Mouse (Mus musculus) heart, postnatal 0 days (tissue): ENCODE data around the gene Gdpd3. TPM values are rescaled to one million over a fixed set of nuclear protein-coding genes. Genes with fewer than 3 reads are reported as not detected.
A peak's percentile ranks its signal among the peaks of the same experiment; 100 is the strongest.

Source experiments
- ATAC-seq: fragments of 200-750 bp; cut with Nextera tagmentation; 2 replicates; pipeline ENCODE4 v1.8.0; 2017; ENCODE audit warnings: low read depth, moderate number of reproducible peaks, moderate library complexity; ENCODE audit not compliant: insufficient read depth
- DNase-seq: peaks from one replicate; pipeline ENCODE4 v3.0.0-alpha.2; 2016; ENCODE audit warnings: low spot score
- H3K27ac ChIP-seq: fragments of 300-500 bp; sonication (generic); 2 replicates; pipeline ENCODE4 v1.5.1; 2014; ENCODE audit warnings: low read depth, mild to moderate bottlenecking
- H3K27me3 ChIP-seq: fragments of 300-500 bp; sonication (generic); 2 replicates; pipeline ENCODE4 v1.6.1; 2014; ENCODE audit warnings: low read length, mixed read lengths; ENCODE audit not compliant: control insufficient read depth, insufficient read depth
- H3K36me3 ChIP-seq: fragments of 300-500 bp; sonication (generic); replicated peaks from 2 replicates; pipeline ENCODE4 v1.6.1; 2014; ENCODE audit warnings: low read length, mixed read lengths; ENCODE audit not compliant: control insufficient read depth, insufficient read depth
- H3K4me1 ChIP-seq: fragments of 300-500 bp; sonication (generic); 2 replicates; pipeline ENCODE4 v1.6.1; 2014; ENCODE audit warnings: antibody characterized with exemption; ENCODE audit not compliant: control insufficient read depth, insufficient read depth
- H3K4me2 ChIP-seq: fragments of 300-500 bp; sonication (generic); 2 replicates; pipeline ENCODE4 v1.6.1; 2014; ENCODE audit warnings: low read depth, mild to moderate bottlenecking, low read length, moderate library complexity
- H3K4me3 ChIP-seq: fragments of 300-500 bp; sonication (generic); 2 replicates; pipeline ENCODE4 v1.5.1; 2014; ENCODE audit warnings: low read depth, low read length
- H3K9ac ChIP-seq: fragments of 300-500 bp; sonication (generic); replicated peaks from 2 replicates; pipeline ENCODE4 v1.6.1; 2014; ENCODE audit warnings: low read depth, low read length, mixed read lengths
- H3K9me3 ChIP-seq: fragments of 300-500 bp; sonication (generic); replicated peaks from 2 replicates; pipeline ENCODE4 v1.6.1; 2016; ENCODE audit warnings: low read length; ENCODE audit not compliant: control insufficient read depth
- CTCF ChIP-seq: IDR thresholded peaks from 2 replicates; pipeline ENCODE4 v1.5.1; 2016; ENCODE audit warnings: antibody characterized with exemption, control low read depth, low read depth
- EP300 ChIP-seq: IDR thresholded peaks from 2 replicates; pipeline ENCODE4 v1.6.1; 2016; ENCODE audit warnings: antibody characterized with exemption, low read depth
- WGBS: fragments of 180-500 bp; shearing (Covaris S2); extraction: QIAGEN DNeasy Blood & Tissue Kit; methylation state at CpG from one replicate; pipeline ENCODE4 v1.1.7; 2014; 5-methylcytosine and 5-hydroxymethylcytosine counted together
- polyA plus RNA-seq: library from polyadenylated mRNA; unstranded; fragments of >200 nt; fragmentation: Nextera tagmentation; extraction: Ambion mirVana; gene quantifications from 2 replicates; pipeline ENCODE4 v1.2.1, GENCODE M21; 2015
- total RNA-seq: library from RNA; depleted of rRNA; stranded (reverse); fragments of >200 nt; gene quantifications from 2 replicates; pipeline ENCODE4 v1.2.3, GENCODE M21; 2014; ENCODE audit warnings: low replicate concordance

Gene Gdpd3
- total and polyA plus RNA-seq, 2 experiments from 2014 or later, result 0.77 to 7.9 TPM

GRCm38 (mm10) chr7:126793456-126794270 lies 27.5 kb downstream of the Gdpd3 start:
- no peak overlapping the region for H3K4me3 ChIP-seq
- no peaks in the 10 kb centered on the region for H3K27me3 ChIP-seq
- peaks cover 45% of the 10 kb centered on the region for H3K36me3 ChIP-seq
- ATAC-seq (no peak), DNase-seq (no peak)
- WGBS, result 67% methylated on average over 4 of the region's 4 CpGs
- no peak overlapping the region for H3K9ac ChIP-seq
- no peak overlapping the region for H3K4me2 ChIP-seq
- no peaks in the 10 kb centered on the region for H3K9me3 ChIP-seq
- no peak for TF ChIP-seq CTCF
- peaks cover 18% of the 10 kb centered on the region for H3K4me1 ChIP-seq
- peak overlapping the region; percentile 94 for H3K27ac ChIP-seq

- H3K9ac ChIP-seq, result no peak overlapping the region
- TF ChIP-seq EP300 (no peak), CTCF (no peak)
- no peak overlapping the region for H3K4me3 ChIP-seq
- no peak for ATAC-seq
- 43% methylated on average over 4 of the region's 4 CpGs for WGBS
- H3K27ac ChIP-seq, result peak overlapping the region; percentile 94; the same call in 1 of the 2 replicates
- H3K4me2 ChIP-seq, result no peak overlapping the region
- DNase-seq, result no peak
- H3K9me3 ChIP-seq, result no peaks in the 10 kb centered on the region
- peaks cover 39% of the 10 kb centered on the region for H3K36me3 ChIP-seq
- peaks cover 18% of the 10 kb centered on the region for H3K4me1 ChIP-seq
- H3K27me3 ChIP-seq, result no peaks in the 10 kb centered on the region
These were observed 28.1 kb downstream of the Gdpd3 start for GRCm38 (mm10) chr7:126794271-126794605.

DNA sequence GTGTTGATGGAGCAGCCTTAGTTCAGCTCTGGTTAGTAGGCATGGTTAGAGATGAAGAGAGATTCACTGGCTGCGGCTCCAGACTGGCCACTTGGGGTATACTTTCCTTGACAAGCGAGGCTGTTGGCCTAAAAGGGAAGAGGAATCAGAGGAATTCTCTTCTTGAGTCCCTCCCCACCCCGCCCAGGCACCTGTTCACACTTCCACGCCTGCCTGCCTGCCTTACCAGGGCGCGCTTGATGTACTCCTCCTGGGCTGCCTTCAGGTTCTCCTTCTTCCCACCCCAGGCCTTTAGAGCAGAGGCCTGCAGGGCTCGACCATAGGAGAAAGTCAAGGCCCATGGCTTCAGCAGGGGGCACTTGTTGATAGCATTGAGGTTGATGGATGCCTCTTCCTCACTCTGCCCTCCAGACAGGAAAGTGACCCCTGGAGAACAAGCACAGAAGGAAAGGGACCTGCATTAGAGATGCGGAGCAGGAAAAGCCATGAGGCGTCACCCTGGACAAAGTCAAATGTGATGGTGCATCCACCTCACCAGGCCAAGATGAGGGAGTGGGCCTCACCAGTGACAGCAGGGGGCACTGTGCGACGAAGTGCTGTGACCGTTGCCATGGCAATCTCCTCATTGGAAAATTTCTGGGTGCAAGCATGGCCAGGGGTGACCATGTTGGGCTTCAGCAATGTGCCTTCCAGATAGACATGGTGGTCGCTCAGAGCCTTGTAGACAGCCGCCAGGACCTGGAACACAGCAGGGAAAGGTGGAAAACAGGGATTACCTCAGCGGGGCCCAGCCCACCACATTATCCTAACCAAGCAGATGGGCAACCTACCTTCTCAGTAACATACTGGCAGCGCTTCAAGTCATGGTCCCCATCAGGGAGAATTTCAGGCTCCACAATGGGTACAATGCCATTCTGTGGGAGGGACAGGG lies 29.5 kb downstream of the Gdpd3 start:
- no peak overlapping the region for H3K4me3 ChIP-seq
- no peak overlapping the region for H3K9ac ChIP-seq
- DNase-seq (no peak), ATAC-seq (no peak)
- no peak for TF ChIP-seq CTCF
- no peak for TF ChIP-seq EP300
- H3K27me3 ChIP-seq, result no peaks in the 10 kb centered on the region
- peaks cover 27% of the 10 kb centered on the region for H3K4me1 ChIP-seq
- 73% methylated on average over 16 of the region's 16 CpGs for WGBS
- H3K9me3 ChIP-seq, result no peaks in the 10 kb centered on the region
- H3K27ac ChIP-seq, result no peak overlapping the region
- no peak overlapping the region for H3K4me2 ChIP-seq
- H3K36me3 ChIP-seq, result peaks cover 31% of the 10 kb centered on the region

GRCm38 (mm10) chr7:126796350-126796932 lies 30.3 kb downstream of the Gdpd3 start:
- DNase-seq (no peak), ATAC-seq (no peak)
- H3K9ac ChIP-seq, result no peak overlapping the region
- H3K4me2 ChIP-seq, result peak overlapping the region; percentile 81
- H3K4me1 ChIP-seq, result peaks cover 22% of the 10 kb centered on the region
- 46% methylated on average over 8 of the region's 8 CpGs for WGBS
- H3K4me3 ChIP-seq, result peak overlapping the region; percentile 83
- no peaks in the 10 kb centered on the region for H3K9me3 ChIP-seq
- H3K27me3 ChIP-seq, result no peaks in the 10 kb centered on the region
- no peak overlapping the region for H3K27ac ChIP-seq
- TF ChIP-seq EP300 (no peak), CTCF (0 out of 2 replicates have a peak, but pooled peaks have one; percentile 16)
- H3K36me3 ChIP-seq, result peaks cover 31% of the 10 kb centered on the region

- peaks cover 22% of the 10 kb centered on the region for H3K4me1 ChIP-seq
- WGBS, result 2% methylated on average over 21 of the region's 21 CpGs
- peak; percentile 7; the same call in 1 of the 2 replicates for ATAC-seq
These were observed 31.4 kb downstream of the Gdpd3 start, which contains the start of gene Fam57b for GRCm38 (mm10) chr7:126797411-126798126. Gene Fam57b, plus strand, starts transcription at chr7:126797668.

More at GRCm38 (mm10) chr7:126797411-126798126, 31.4 kb downstream of the Gdpd3 start, which contains the start of gene Fam57b:
- peaks cover 31% of the 10 kb centered on the region for H3K36me3 ChIP-seq
- peak within 1 kb of the TSS; percentile 97 for H3K27ac ChIP-seq
- H3K9me3 ChIP-seq, result no peaks in the 10 kb centered on the region
- TF ChIP-seq EP300 (peak; percentile 48; the same call in 1 of the 2 replicates), CTCF (no peak)
- peak within 1 kb of the TSS; percentile 81 for H3K4me2 ChIP-seq
- H3K27me3 ChIP-seq, result no peaks in the 10 kb centered on the region
- H3K9ac ChIP-seq, result peak within 1 kb of the TSS; percentile 84
- peak; percentile 69 for DNase-seq
- peak within 1 kb of the TSS; percentile 83 for H3K4me3 ChIP-seq
